Mouse (Mus musculus): Measurements from ENCODE around the gene Iqcc. TPM values are rescaled to one million over a fixed set of nuclear protein-coding genes. Genes with fewer than 3 reads are reported as not detected.

Iqcc gene
- polyA plus RNA-seq, 1 experiment from 2014 or later: 31.4 TPM

DNA sequence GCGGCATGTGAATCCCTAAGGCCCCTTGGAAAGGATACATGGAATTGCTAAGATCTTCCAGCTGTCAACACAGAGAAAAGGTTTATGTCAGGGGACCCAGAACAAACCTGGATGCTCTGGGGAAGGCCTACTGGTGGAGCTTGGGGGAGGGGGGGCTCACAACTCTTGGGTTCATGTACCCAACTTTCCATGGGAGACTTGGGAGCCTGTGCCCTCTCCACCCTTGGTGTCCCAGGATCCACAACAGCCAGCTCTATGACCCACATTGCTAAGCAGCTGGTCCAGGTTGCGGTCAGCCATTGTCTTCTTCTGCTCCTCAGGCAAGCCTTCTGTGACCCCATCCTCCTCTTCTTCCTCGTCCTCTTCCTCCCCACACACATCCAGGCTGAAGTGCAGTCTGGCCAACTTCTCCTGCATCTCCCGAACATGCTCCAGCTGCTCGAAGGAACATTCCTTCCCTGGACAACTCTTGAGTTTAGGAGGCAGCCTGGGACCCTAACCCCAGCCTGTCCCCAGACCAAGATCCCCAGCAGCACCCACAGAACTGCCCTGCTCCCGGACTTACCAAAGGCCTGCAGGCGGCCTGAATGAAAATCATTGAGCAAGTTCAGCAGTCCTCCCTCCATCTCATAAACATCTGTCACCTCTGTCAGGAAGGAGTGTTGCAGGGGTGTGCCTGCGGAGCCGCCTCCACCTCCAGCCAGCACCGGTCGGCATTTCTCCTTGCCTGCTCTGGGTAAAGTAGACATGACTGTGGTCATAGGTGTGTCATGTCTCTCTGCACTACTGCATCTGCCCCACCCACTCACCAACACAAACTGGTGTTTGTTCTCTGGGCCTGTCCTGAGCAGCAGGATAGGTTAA lies 1.8 kb upstream of the Iqcc start:
- no peak overlapping the region for H3K9ac ChIP-seq (replicated peaks)
- no peak overlapping the region for H3K4me2 ChIP-seq (replicated peaks)
- H3K27ac ChIP-seq (replicated peaks): no peak overlapping the region; the same call in 1 of the 2 replicates
- H3K36me3 ChIP-seq: peaks cover 9% of the 10 kb centered on the region
- peaks cover 40% of the 10 kb centered on the region for H3K4me1 ChIP-seq
- ATAC-seq (replicated peaks): no peak
- no peaks in the 10 kb centered on the region for H3K27me3 ChIP-seq
- H3K9me3 ChIP-seq: no peaks in the 10 kb centered on the region
- no peak overlapping the region for H3K4me3 ChIP-seq
- 90% methylated on average over 11 of the region's 11 CpGs for WGBS

DNA sequence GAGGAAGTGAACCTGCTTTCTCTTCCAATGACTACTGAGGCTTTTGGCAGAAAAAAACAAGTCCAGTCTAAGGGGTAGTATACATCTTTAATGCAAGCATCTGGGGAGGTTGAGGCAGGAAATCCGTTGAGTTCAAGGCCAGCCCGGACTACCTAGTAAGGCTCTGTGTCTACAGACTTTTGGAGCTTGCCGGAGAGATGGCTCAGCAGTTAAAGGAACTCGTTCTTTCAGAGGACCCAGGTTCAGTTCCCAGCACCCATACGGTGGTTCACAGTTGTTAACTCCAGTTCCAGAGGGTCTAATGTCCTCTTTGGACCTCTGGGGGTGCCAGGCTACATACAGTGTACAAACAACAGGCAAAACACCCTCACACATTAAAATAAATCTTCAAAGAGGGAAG lies 868 bp downstream of the Iqcc start:
- ATAC-seq (replicated peaks): no peak
- H3K4me1 ChIP-seq: peaks cover 25% of the 10 kb centered on the region
- WGBS: 94% methylated on average over 5 of the region's 5 CpGs
- H3K4me2 ChIP-seq (replicated peaks): peak overlapping the region; percentile 75
- H3K36me3 ChIP-seq: peaks cover 11% of the 10 kb centered on the region
- no peaks in the 10 kb centered on the region for H3K9me3 ChIP-seq
- no peak overlapping the region for H3K27ac ChIP-seq (replicated peaks)
- peak overlapping the region; percentile 87; the same call in 1 of the 2 replicates for H3K9ac ChIP-seq (replicated peaks)
- H3K4me3 ChIP-seq: peak overlapping the region; percentile 55
- no peaks in the 10 kb centered on the region for H3K27me3 ChIP-seq

DNA sequence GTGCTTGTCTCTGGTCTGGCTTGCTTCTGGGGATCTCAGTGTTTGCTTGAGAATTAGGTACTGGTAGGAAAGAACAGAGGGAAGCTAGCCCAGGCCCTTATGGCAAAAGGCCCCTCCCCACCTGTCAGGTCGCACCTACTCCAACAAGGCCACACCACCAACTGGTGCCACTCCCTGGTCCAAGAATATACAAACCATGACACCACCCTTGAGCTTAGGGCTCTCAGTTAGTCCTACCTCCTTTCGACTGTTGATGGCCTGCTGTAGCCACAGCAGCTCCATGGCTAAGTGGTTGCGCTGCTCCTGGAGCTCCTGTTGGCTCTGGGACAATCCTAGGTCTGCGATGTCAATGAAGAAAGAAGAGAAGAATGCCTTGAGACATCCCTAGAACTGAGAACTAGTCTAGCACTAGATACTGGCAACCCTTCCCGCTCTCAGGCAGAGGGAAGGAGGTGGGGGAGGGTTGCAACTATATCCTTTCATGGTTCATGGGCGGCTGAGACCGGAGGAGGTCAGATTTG lies 1.7 kb downstream of the Iqcc start:
- Histone ChIP-seq H3K4me2 (replicated peaks) (no peak overlapping the region), H3K4me3 (no peak overlapping the region), H3K27ac (replicated peaks) (no peak overlapping the region), H3K36me3 (peaks cover 11% of the 10 kb centered on the region), H3K4me1 (peaks cover 17% of the 10 kb centered on the region), H3K9ac (replicated peaks) (no peak overlapping the region), H3K27me3 (no peaks in the 10 kb centered on the region), H3K9me3 (no peaks in the 10 kb centered on the region)
- 91% methylated on average over 7 of the region's 7 CpGs for WGBS
- no peak for ATAC-seq (replicated peaks)

DNA sequence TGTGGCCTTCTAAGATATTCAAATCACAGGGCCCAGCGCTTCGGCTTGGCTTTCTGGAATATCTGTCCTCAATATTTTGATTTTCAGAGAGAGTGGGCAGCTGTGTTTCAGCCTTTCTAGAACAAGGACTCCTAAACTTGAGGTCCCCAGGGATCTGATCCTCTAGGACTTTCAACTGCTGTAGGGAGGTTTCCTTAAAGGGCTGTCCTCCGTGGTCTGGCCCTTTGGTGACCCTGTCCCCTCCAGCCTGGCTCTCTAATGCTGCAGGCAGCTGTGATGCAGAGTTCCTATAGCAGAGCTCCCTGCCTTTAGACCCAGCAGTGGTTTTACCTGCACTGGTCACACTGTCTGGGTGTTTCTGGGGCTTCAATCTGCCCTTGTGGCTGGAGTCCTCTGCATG lies 2.3 kb downstream of the Iqcc start:
- no peak for ATAC-seq (replicated peaks)
- Histone ChIP-seq H3K4me3 (no peak overlapping the region), H3K36me3 (peaks cover 11% of the 10 kb centered on the region), H3K27me3 (no peaks in the 10 kb centered on the region), H3K4me1 (peaks cover 12% of the 10 kb centered on the region), H3K4me2 (replicated peaks) (no peak overlapping the region), H3K9me3 (no peaks in the 10 kb centered on the region), H3K9ac (replicated peaks) (no peak overlapping the region), H3K27ac (replicated peaks) (no peak overlapping the region)
- 97% methylated on average over 3 of the region's 3 CpGs for WGBS

DNA sequence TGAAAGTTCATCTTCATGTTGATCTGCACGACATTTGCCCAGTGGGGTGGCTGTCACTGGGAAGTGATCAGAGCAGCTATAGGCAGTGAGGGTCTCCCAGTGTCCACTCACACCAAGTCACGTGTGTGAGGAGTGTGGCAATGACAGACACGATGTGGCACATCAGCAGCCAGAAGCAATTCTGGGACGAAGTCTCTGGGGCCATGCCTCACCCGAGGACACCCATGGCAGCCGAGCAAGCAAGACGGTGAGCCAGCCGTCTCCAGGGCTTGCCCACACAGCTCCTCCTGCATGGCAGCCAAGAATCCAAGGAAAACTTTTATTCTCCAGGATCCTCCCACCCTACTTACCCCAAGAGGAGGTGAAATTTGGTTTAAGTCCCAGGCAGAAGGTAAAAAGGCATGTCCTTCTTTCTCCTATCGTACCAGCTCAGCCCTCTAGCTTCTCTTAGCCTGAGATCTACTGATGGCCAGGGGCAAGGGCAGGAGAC lies 3.1 kb downstream of the Iqcc start:
- Histone ChIP-seq H3K9me3 (no peaks in the 10 kb centered on the region), H3K27me3 (no peaks in the 10 kb centered on the region), H3K27ac (replicated peaks) (no peak overlapping the region), H3K4me2 (replicated peaks) (no peak overlapping the region), H3K4me3 (no peak overlapping the region), H3K9ac (replicated peaks) (no peak overlapping the region), H3K36me3 (peaks cover 11% of the 10 kb centered on the region), H3K4me1 (peaks cover 12% of the 10 kb centered on the region)
- ATAC-seq (replicated peaks): no peak
- 92% methylated on average over 9 of the region's 9 CpGs for WGBS

DNA sequence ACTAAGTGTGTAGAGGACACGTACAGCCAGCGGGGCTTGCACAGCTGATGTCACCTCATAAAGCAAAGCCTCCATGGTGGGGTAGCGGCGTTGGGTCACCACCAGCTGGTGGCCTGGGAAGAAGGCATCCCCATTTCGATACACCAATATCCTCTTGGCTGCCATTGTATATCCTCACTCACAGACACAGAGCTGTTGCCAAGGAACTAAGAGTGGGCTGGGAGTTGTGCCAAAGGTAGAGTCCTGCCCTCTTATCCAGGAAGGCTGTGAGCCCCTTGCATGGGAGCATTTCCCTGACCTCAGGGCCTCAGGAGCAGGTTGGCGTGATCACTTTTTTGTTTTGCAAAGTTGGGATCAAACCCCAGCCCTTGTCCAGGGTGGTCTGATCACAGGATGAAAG lies 4.8 kb downstream of the Iqcc start, which contains the start of gene Dcdc2b:
TSS of gene Dcdc2b (minus strand) at position 165 of the 400 bp plus-strand sequence.
- Histone ChIP-seq H3K4me1 (peaks cover 12% of the 10 kb centered on the region), H3K27ac (replicated peaks) (no peak within 1 kb of the TSS), H3K9ac (replicated peaks) (no peak within 1 kb of the TSS), H3K4me2 (replicated peaks) (no peak within 1 kb of the TSS), H3K4me3 (no peak within 1 kb of the TSS), H3K9me3 (no peaks in the 10 kb centered on the region), H3K36me3 (peaks cover 13% of the 10 kb centered on the region), H3K27me3 (no peaks in the 10 kb centered on the region)
- no peak for ATAC-seq (replicated peaks)
- WGBS: 71% methylated on average over 6 of the region's 6 CpGs

DNA sequence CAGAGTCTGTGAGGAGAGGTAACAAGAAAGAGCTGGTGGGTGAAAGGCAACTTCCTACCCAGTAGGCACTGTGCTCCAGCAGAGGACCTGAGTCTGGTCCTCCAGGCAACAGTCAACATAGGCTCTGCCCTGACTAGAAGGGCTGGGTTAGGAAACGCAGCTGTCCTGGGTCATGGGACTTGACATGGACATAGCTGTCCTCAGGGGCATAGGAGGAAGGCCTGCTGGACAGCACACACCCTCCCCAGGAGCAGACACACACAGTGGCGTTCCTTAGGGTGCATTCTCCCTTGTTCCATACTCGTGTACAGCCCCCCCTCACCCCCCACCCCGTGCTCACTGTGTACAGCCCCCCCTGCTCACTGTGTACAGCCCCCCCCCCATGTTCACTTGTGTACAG lies 8.4 kb downstream of the Iqcc start:
- Histone ChIP-seq H3K9ac (replicated peaks) (no peak overlapping the region), H3K27ac (replicated peaks) (no peak overlapping the region), H3K36me3 (peaks cover 25% of the 10 kb centered on the region)

DNA sequence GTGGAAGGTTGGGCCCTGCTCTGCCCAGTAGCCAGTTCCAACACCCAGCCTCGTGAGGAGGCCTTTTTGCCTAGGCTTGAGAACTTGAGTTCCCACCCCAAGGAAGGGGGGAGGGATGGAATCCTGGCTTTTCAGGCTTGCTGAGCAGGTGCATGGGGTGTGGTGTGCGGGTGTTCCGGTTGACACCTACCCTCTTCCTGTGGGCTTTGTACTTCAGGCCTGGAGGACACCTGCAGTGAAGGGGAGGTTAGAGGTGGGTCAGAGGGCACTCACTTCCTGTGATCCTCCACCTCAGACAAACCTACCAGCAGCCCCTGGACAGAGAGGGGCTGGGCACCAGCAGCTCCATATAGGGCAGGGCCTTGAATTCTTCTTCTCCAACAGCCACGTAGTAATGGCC lies 8.9 kb downstream of the Iqcc start:
- Histone ChIP-seq H3K4me1 (0 out of 2 replicates have a peak, but pooled peaks cover 3% of the 10 kb centered on the region), H3K27me3 (no peaks in the 10 kb centered on the region), H3K9me3 (no peaks in the 10 kb centered on the region), H3K36me3 (peaks cover 28% of the 10 kb centered on the region), H3K4me2 (replicated peaks) (no peak overlapping the region), H3K9ac (replicated peaks) (no peak overlapping the region), H3K4me3 (no peak overlapping the region), H3K27ac (replicated peaks) (no peak overlapping the region)
- WGBS: 77% methylated on average over 4 of the region's 4 CpGs
- no peak for ATAC-seq (replicated peaks)

More for the DNA sequence above, 8.4 kb downstream of the Iqcc start:
- WGBS: 73% methylated on average over 4 of the region's 4 CpGs
- 0 out of 2 replicates have a peak, but pooled peaks cover 3% of the 10 kb centered on the region for H3K4me1 ChIP-seq
- H3K4me2 ChIP-seq (replicated peaks): no peak overlapping the region
- H3K9me3 ChIP-seq: no peaks in the 10 kb centered on the region
- H3K4me3 ChIP-seq: no peak overlapping the region
- H3K27me3 ChIP-seq: no peaks in the 10 kb centered on the region
- no peak for ATAC-seq (replicated peaks)

DNA sequence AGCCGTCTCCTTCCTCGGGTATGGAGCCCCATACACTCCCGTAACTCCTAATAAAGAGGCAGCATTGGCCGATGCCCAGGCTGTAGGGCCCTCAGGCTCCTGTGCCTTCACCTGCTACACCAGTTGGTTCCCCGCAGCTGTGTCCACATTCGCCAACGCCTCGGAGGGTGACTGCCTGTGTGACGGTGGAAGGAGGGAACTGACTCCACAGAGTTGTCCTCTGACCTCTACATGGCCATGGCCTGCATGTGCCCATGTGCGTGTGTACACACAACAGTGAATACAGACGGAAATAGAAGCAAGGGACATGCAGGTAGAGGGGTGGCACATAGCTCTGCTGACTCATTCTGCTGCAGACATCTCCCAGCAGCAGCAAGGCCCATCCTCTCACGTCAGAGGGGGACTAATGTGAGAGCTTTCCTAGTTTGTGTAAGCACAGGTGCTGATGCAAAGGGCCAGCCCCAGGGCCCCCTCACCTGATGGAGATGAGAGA lies 9.7 kb downstream of the Iqcc start:
- Histone ChIP-seq H3K4me2 (replicated peaks) (no peak overlapping the region), H3K4me3 (no peak overlapping the region), H3K36me3 (peaks cover 35% of the 10 kb centered on the region), H3K9me3 (no peaks in the 10 kb centered on the region), H3K4me1 (0 out of 2 replicates have a peak, but pooled peaks cover 1% of the 10 kb centered on the region), H3K9ac (replicated peaks) (no peak overlapping the region), H3K27me3 (no peaks in the 10 kb centered on the region), H3K27ac (replicated peaks) (no peak overlapping the region)
- 0 out of 2 replicates have a peak, but pooled peaks have one; percentile 6 for ATAC-seq (replicated peaks)
- WGBS: 83% methylated on average over 12 of the region's 12 CpGs

DNA sequence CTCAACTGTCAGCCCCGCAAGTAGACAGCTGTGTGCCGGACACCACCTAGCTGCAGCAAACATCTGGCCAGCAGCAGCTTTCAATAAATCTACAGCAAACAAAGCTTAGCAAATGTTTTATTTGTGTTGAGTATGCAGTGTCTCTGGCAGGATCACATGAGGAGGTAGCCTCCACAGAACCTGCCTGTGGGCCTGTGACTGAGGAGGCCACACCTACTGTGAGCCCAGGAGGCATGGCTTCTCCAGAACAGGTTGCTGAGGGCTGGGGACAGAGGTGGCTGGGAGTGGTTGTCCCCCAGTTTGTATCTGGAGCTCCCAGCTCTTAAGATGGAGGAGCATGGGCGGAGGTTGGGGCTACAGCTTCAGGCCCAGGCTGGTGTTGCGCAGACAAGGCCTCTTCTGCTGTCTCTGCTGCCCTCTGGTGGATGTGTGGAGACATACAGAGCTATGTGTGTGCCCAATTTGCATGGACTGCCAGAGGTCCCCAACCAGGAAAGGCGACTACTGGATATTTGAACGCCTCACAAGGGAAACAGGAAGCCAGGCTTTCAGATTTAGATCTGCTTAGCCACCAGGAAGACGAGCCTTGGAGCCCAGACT lies 10.4 kb downstream of the Iqcc start:
- H3K9me3 ChIP-seq: no peaks in the 10 kb centered on the region
- peak; percentile 84 for ATAC-seq (replicated peaks)
- H3K4me3 ChIP-seq: no peak overlapping the region
- peaks cover 42% of the 10 kb centered on the region for H3K36me3 ChIP-seq
- WGBS: 38% methylated on average over 7 of the region's 7 CpGs
- no peak overlapping the region for H3K4me2 ChIP-seq (replicated peaks)
- peak overlapping the region; percentile 35; the same call in 1 of the 2 replicates for H3K27ac ChIP-seq (replicated peaks)
- no peaks in the 10 kb centered on the region for H3K4me1 ChIP-seq
- no peaks in the 10 kb centered on the region for H3K27me3 ChIP-seq
- H3K9ac ChIP-seq (replicated peaks): no peak overlapping the region

DNA sequence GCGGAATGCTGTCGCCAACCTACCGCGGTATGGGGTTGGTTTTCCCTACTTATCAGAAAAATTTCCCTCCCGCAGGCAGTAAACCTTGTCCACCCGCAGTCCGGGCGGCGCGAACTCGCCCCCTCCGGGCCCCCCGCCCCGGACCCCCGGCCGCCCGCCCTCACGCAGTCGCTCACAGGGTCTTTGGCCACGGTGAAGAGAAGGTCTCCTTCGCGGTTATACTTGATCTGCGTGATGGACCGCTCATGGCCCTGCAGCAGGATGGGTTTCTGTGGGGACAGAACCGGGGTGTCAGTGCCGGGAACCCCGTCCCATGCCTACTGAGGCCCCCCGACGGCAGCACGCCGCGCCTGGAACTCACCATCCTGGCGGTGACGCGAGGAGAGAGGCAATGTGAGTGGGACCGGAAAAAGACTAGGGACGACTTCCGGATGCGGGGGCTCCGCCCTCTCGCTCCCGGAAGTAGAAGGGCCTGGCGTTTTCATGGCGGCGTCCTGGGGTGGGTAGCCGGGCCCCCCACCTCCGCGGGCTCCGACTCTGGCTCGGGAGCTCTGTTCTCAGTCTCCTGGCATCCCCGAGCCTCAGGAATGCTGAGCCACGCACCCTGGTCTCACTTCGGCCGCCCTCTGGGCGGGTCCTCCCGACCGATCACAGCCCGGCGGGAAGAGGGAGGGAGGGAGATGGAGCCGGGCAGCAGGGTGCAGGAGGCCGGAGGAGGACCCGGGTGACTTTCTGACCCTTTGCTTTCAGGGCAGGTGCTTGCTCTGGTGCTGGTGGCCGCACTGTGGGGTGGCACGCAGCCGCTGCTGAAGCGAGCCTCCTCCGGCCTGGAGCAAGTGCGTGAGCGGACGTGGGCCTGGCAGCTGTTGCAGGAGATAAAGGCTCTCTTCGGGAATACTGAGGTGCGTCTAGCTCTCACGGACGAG lies 18.4 kb downstream of the Iqcc start, which contains the start of the genes Eif3i and Tmem234:
TSS of gene Eif3i (minus strand) at position 416 of the 926 bp plus-strand sequence.
TSS of gene Tmem234 (plus strand) at position 436 of the 926 bp plus-strand sequence.
- Histone ChIP-seq H3K36me3 (peaks cover 30% of the 10 kb centered on the region), H3K9me3 (no peaks in the 10 kb centered on the region), H3K4me2 (replicated peaks) (peak within 1 kb of the TSS; percentile 76), H3K27ac (replicated peaks) (peak within 1 kb of the TSS; percentile 70), H3K4me1 (peaks cover 34% of the 10 kb centered on the region), H3K27me3 (no peaks in the 10 kb centered on the region), H3K9ac (replicated peaks) (peak within 1 kb of the TSS; percentile 84), H3K4me3 (peak within 1 kb of the TSS; percentile 83)
- under 1% methylated on average over 74 of the region's 74 CpGs for WGBS
- ATAC-seq (replicated peaks): peak; percentile 95
